Mouse (Mus musculus) heart, embryonic 14.5 days (tissue): ENCODE data around the gene Ugcg. TPM values are rescaled to one million over a fixed set of nuclear protein-coding genes. Genes with fewer than 3 reads are reported as not detected.

Source experiments
- ATAC-seq: fragments of 200-750 bp; cut with Nextera tagmentation; 2 replicates; pipeline ENCODE4 v1.8.0; 2017; ENCODE audit warnings: low read depth, moderate TSS enrichment; ENCODE audit not compliant: insufficient number of reproducible peaks, insufficient read depth, low FRiP score
- H3K27ac ChIP-seq, 2 experiments: fragments of 200-500 bp in 1 of 2; fragments of 300-500 bp in 1 of 2; sonication (generic) in 1 of 2; replicated peaks in 1 of 2; 2 replicates each; pipeline ENCODE4 v1.5.1; 2012 to 2014; ENCODE audit warnings: low read depth in 2 of 2, low read length in 2 of 2, control low read depth in 1 of 2, mild to moderate bottlenecking in 1 of 2, mixed read lengths in 1 of 2; ENCODE audit not compliant: control insufficient read depth in 1 of 2, insufficient read depth in 1 of 2
- H3K27me3 ChIP-seq: fragments of 300-500 bp; sonication (generic); 2 replicates; pipeline ENCODE4 v1.6.1; 2014; ENCODE audit warnings: mild to moderate bottlenecking, low read length, control low read depth; ENCODE audit not compliant: control insufficient read depth, insufficient read depth
- H3K36me3 ChIP-seq: fragments of 300-500 bp; sonication (generic); 2 replicates; pipeline ENCODE4 v1.6.1; 2014; ENCODE audit warnings: mild to moderate bottlenecking, control low read depth, low read length, mixed read lengths; ENCODE audit not compliant: control insufficient read depth, insufficient read depth
- H3K4me1 ChIP-seq, 2 experiments: fragments of 200-500 bp in 1 of 2; fragments of 300-500 bp in 1 of 2; sonication (generic) in 1 of 2; 2 replicates each; pipeline ENCODE4 v1.6.1; 2012 to 2014; ENCODE audit warnings: low read length in 2 of 2, control low read depth in 1 of 2, mixed read lengths in 1 of 2; ENCODE audit not compliant: control insufficient read depth in 2 of 2, insufficient read depth in 2 of 2
- H3K4me2 ChIP-seq: fragments of 300-500 bp; sonication (generic); 2 replicates; pipeline ENCODE4 v1.6.1; 2014; ENCODE audit warnings: mild to moderate bottlenecking, low read length
- H3K4me3 ChIP-seq, 2 experiments: fragments of 200-500 bp in 1 of 2; fragments of 300-500 bp in 1 of 2; sonication (generic) in 1 of 2; 2 replicates each; pipeline ENCODE4 v1.5.1; 2012 to 2014; ENCODE audit warnings: low read length in 2 of 2, mild to moderate bottlenecking in 2 of 2, control low read depth in 1 of 2, low read depth in 1 of 2, moderate library complexity in 1 of 2; ENCODE audit not compliant: control insufficient read depth in 1 of 2, insufficient read depth in 1 of 2
- H3K9ac ChIP-seq: fragments of 300-500 bp; sonication (generic); 2 replicates; pipeline ENCODE4 v1.6.1; 2014; ENCODE audit warnings: mild to moderate bottlenecking, low read length
- H3K9me3 ChIP-seq: fragments of 300-500 bp; sonication (generic); 2 replicates; pipeline ENCODE4 v1.6.1; 2016; ENCODE audit warnings: low read length, control low read depth; ENCODE audit not compliant: control insufficient read depth
- WGBS: fragments of 180-500 bp; shearing (Covaris S2); extraction: QIAGEN DNeasy Blood & Tissue Kit; methylation state at CpG from one replicate; pipeline ENCODE4 v1.1.7; 2014; 5-methylcytosine and 5-hydroxymethylcytosine counted together
- polyA plus RNA-seq: library from polyadenylated mRNA; unstranded; fragments of >200 nt; fragmentation: Nextera tagmentation; extraction: Ambion mirVana; gene quantifications from 2 replicates; pipeline ENCODE4 v1.2.1, GENCODE M21; 2014

Gene Ugcg
- polyA plus RNA-seq, 1 experiment from 2014 or later, result 11.0 TPM

- no peaks in the 10 kb centered on the region for H3K27me3 ChIP-seq
- H3K9me3 ChIP-seq, result no peaks in the 10 kb centered on the region
- 76% methylated on average over 6 of the region's 6 CpGs for WGBS
- H3K4me3 ChIP-seq, result no peak overlapping the region
- peaks cover 0 to 2% of the 10 kb centered on the region in 2 experiments; a peak in 2 of 4 replicates for H3K4me1 ChIP-seq
- no peak overlapping the region for H3K27ac ChIP-seq
- H3K36me3 ChIP-seq, result no peaks in the 10 kb centered on the region
- ATAC-seq, result no peak
- no peak overlapping the region for H3K9ac ChIP-seq
- no peak overlapping the region for H3K4me2 ChIP-seq
These were observed 63.5 kb downstream of the Ugcg start for GRCm38 (mm10) chr4:59252386-59253054.

GRCm38 (mm10) chr4:59253055-59253434, 64.0 kb downstream of the Ugcg start:
- ATAC-seq, result no peak
- Histone ChIP-seq H3K9me3 (no peaks in the 10 kb centered on the region), H3K36me3 (no peaks in the 10 kb centered on the region), H3K4me3 (no peak overlapping the region), H3K4me2 (no peak overlapping the region), H3K27ac (no peak overlapping the region), H3K27me3 (no peaks in the 10 kb centered on the region), H3K4me1 (peaks cover 0 to 2% of the 10 kb centered on the region in 2 experiments; a peak in 2 of 4 replicates), H3K9ac (no peak overlapping the region)
- 45% methylated on average over 5 of the region's 5 CpGs for WGBS

GRCm38 (mm10) chr4:59254397-59254796, 65.3 kb downstream of the Ugcg start:
- no peak for ATAC-seq

GRCm38 (mm10) chr4:59255988-59256387, 66.9 kb downstream of the Ugcg start:
- Histone ChIP-seq H3K4me3 (no peak overlapping the region), H3K4me1 (peaks cover 0 to 2% of the 10 kb centered on the region in 2 experiments; a peak in 2 of 4 replicates), H3K9ac (no peak overlapping the region), H3K4me2 (no peak overlapping the region), H3K9me3 (no peaks in the 10 kb centered on the region), H3K27ac (no peak overlapping the region), H3K36me3 (no peaks in the 10 kb centered on the region), H3K27me3 (no peaks in the 10 kb centered on the region)
- ATAC-seq, result no peak
- WGBS, result 66% methylated on average over 5 of the region's 5 CpGs

More at GRCm38 (mm10) chr4:59254397-59254796, 65.3 kb downstream of the Ugcg start:
- Histone ChIP-seq H3K4me1 (peaks cover 0 to 2% of the 10 kb centered on the region in 2 experiments; a peak in 2 of 4 replicates), H3K27me3 (no peaks in the 10 kb centered on the region), H3K9ac (no peak overlapping the region), H3K9me3 (no peaks in the 10 kb centered on the region), H3K4me2 (no peak overlapping the region), H3K4me3 (no peak overlapping the region), H3K36me3 (no peaks in the 10 kb centered on the region), H3K27ac (no peak overlapping the region)
- 75% methylated on average over 6 of the region's 6 CpGs for WGBS

GRCm38 (mm10) chr4:59257866-59258265, 68.8 kb downstream of the Ugcg start:
- Histone ChIP-seq H3K4me2 (no peak overlapping the region), H3K27me3 (no peaks in the 10 kb centered on the region), H3K4me3 (no peak overlapping the region), H3K36me3 (no peaks in the 10 kb centered on the region), H3K9me3 (no peaks in the 10 kb centered on the region), H3K4me1 (peaks cover 0 to 2% of the 10 kb centered on the region in 2 experiments; a peak in 2 of 4 replicates), H3K9ac (no peak overlapping the region), H3K27ac (no peak overlapping the region)
- ATAC-seq, result no peak
- WGBS, result 51% methylated on average over 3 of the region's 3 CpGs

GRCm38 (mm10) chr4:59258771-59259170, 69.7 kb downstream of the Ugcg start:
- no peak overlapping the region for H3K9ac ChIP-seq
- 83% methylated on average over 2 of the region's 2 CpGs for WGBS
- no peak for ATAC-seq

GRCm38 (mm10) chr4:59259806-59260205, 70.7 kb downstream of the Ugcg start:
- Histone ChIP-seq H3K9ac (no peak overlapping the region), H3K9me3 (no peaks in the 10 kb centered on the region), H3K4me2 (no peak overlapping the region), H3K27ac (no peak overlapping the region), H3K4me1 (peaks cover 0 to 2% of the 10 kb centered on the region in 2 experiments; a peak in 2 of 4 replicates), H3K4me3 (no peak overlapping the region), H3K36me3 (no peaks in the 10 kb centered on the region), H3K27me3 (no peaks in the 10 kb centered on the region)
- ATAC-seq, result no peak
- WGBS, result 95% methylated on average over 1 of the region's 1 CpGs

More at GRCm38 (mm10) chr4:59258771-59259170, 69.7 kb downstream of the Ugcg start:
- no peak overlapping the region for H3K4me3 ChIP-seq
- H3K27me3 ChIP-seq, result no peaks in the 10 kb centered on the region
- no peaks in the 10 kb centered on the region for H3K9me3 ChIP-seq
- H3K4me1 ChIP-seq, result peaks cover 0 to 2% of the 10 kb centered on the region in 2 experiments; a peak in 2 of 4 replicates
- no peak overlapping the region for H3K4me2 ChIP-seq
- no peaks in the 10 kb centered on the region for H3K36me3 ChIP-seq
- H3K27ac ChIP-seq, result no peak overlapping the region
